Mouse (Mus musculus): ENCODE measurements around the gene Fbrs. TPM values are rescaled to one million over a fixed set of nuclear protein-coding genes. Genes with fewer than 3 reads are reported as not detected.
"Not testable (repeated sequence)": the region's sequence is repeated elsewhere in the genome, so short reads cannot be mapped to it uniquely, and the experiment has no call there.

Gene Fbrs
- polyA plus RNA-seq, 1 experiment from 2014 or later, result 12.2 TPM

DNA sequence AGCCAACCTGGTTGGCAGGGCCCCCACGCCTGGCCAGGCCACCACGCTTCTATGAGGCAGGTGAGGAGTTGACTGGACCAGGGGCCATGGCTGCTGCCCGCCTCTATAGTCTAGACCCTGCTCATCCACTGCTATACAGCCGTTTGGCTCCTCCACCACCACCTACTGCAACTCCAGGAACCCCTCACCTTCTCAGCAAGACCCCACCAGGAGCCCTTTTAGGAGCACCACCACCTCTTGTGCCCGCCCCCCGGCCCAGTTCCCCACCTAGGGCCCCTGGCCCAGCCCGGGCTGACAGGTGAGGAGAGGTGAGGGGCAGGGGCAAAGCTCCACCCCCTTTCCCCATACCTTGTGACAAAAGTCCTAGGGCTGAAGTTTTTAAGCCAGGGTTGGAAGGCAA, 11.0 kb downstream of the Fbrs start:
- H3K4me3 ChIP-seq (ENCODE audit: low read length), result no peak overlapping the region
- no peak overlapping the region for H3K4me2 ChIP-seq (replicated peaks; ENCODE audit: low read depth, low read length)
- H3K4me1 ChIP-seq (ENCODE audit: insufficient read depth, low read length), result no peaks in the 10 kb centered on the region
- H3K9me3 ChIP-seq (ENCODE audit: low read length), result no peaks in the 10 kb centered on the region
- 91% methylated on average over 7 of the region's 7 CpGs for WGBS
- no peak overlapping the region for H3K9ac ChIP-seq (replicated peaks; ENCODE audit: low read length)
- no peak for ATAC-seq (ENCODE audit: low FRiP score, low TSS enrichment)
- peaks cover 55% of the 10 kb centered on the region for H3K36me3 ChIP-seq (ENCODE audit: insufficient read depth, low read length)
- no peaks in the 10 kb centered on the region for H3K27me3 ChIP-seq (ENCODE audit: insufficient read depth, low read length)
- H3K27ac ChIP-seq (ENCODE audit: low read length), result no peak overlapping the region

DNA sequence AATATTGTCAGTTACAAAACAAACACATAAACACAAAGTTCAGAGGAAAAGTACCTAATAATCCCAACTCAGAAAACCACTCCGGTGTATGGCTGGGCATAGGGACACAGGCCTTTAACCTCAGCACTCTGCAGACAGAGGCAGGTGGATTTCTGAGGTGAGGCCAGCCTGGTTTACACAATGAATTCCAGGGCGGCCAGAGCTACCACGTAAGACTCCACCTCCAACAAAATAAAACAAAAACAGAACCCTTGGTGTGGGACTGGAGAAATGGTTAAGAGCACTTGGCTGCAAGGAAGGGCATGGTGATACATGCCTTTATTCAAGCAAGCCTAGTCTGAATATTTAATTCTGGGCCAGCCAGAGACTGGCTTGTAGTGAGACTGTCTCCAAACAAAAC, 12.8 kb downstream of the Fbrs start:
- no peaks in the 10 kb centered on the region for H3K9me3 ChIP-seq (ENCODE audit: low read length)
- H3K9ac ChIP-seq (replicated peaks; ENCODE audit: low read length), result no peak overlapping the region
- 86% methylated on average over 3 of the region's 3 CpGs for WGBS
- no peak overlapping the region for H3K27ac ChIP-seq (ENCODE audit: low read length)
- no peaks in the 10 kb centered on the region for H3K27me3 ChIP-seq (ENCODE audit: insufficient read depth, low read length)
- no peaks in the 10 kb centered on the region for H3K4me1 ChIP-seq (ENCODE audit: insufficient read depth, low read length)
- no peak overlapping the region for H3K4me3 ChIP-seq (ENCODE audit: low read length)
- H3K36me3 ChIP-seq (ENCODE audit: insufficient read depth, low read length), result peaks cover 45% of the 10 kb centered on the region
- ATAC-seq (ENCODE audit: low FRiP score, low TSS enrichment), result no peak
- H3K4me2 ChIP-seq (replicated peaks; ENCODE audit: low read depth, low read length), result no peak overlapping the region

DNA sequence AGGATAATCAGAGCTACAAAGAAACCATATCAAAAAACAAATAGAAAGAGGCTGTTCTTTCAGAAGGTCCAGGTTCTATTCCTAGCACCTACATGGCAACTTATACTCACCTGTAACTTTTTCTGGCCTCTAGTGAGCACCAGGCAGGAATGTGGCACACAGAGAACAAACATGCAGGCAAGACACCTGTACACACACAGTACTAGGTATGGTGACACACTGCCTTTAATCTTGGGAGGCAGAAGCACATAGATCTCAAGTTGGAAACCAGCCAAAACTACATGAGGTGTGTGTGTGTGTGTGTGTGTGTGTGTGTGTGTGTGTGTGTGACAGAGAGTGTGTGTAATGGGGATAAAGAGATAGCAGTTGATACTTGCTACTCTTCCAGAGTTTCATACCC, 15.6 kb downstream of the Fbrs start:
- H3K4me1 ChIP-seq (ENCODE audit: insufficient read depth, low read length), result no peaks in the 10 kb centered on the region
- no peak overlapping the region for H3K4me2 ChIP-seq (replicated peaks; ENCODE audit: low read depth, low read length)
- no peak for ATAC-seq (ENCODE audit: low FRiP score, low TSS enrichment)
- H3K27me3 ChIP-seq (ENCODE audit: insufficient read depth, low read length), result no peaks in the 10 kb centered on the region
- peaks cover 20% of the 10 kb centered on the region for H3K36me3 ChIP-seq (ENCODE audit: insufficient read depth, low read length)
- H3K9me3 ChIP-seq (ENCODE audit: low read length), result no peaks in the 10 kb centered on the region
- H3K4me3 ChIP-seq (ENCODE audit: low read length), result no peak overlapping the region
- no peak overlapping the region for H3K27ac ChIP-seq (ENCODE audit: low read length)
- no peak overlapping the region for H3K9ac ChIP-seq (replicated peaks; ENCODE audit: low read length)

DNA sequence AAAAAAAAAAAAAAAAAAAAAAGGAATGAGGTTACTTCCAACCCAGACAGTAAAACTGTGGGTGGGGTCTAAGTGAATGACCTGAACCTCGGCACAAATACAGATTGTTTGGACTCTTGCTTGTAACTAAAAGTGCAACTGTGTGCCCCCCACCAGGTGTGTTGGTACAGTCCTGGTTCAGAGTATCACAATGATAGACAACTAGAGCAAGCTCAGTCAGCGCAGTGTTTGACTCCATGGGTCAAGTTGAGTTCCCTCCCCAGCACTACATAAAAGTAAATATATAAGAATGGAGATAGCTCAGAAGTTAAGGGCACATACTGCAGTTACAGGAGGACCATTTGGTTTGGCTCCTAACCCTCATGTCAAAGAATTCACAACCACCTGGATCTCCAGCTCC, 18.4 kb downstream of the Fbrs start:
- Histone ChIP-seq H3K4me1 (ENCODE audit: insufficient read depth, low read length) (no peaks in the 10 kb centered on the region), H3K36me3 (ENCODE audit: insufficient read depth, low read length) (0 out of 2 replicates have a peak, but pooled peaks cover 2% of the 10 kb centered on the region), H3K27ac (ENCODE audit: low read length) (no peak overlapping the region), H3K9me3 (ENCODE audit: low read length) (no peaks in the 10 kb centered on the region), H3K4me3 (ENCODE audit: low read length) (no peak overlapping the region), H3K27me3 (ENCODE audit: insufficient read depth, low read length) (no peaks in the 10 kb centered on the region), H3K4me2 (replicated peaks; ENCODE audit: low read depth, low read length) (no peak overlapping the region), H3K9ac (replicated peaks; ENCODE audit: low read length) (no peak overlapping the region)
- no peak for ATAC-seq (ENCODE audit: low FRiP score, low TSS enrichment)
- WGBS, result 75% methylated on average over 2 of the region's 2 CpGs

DNA sequence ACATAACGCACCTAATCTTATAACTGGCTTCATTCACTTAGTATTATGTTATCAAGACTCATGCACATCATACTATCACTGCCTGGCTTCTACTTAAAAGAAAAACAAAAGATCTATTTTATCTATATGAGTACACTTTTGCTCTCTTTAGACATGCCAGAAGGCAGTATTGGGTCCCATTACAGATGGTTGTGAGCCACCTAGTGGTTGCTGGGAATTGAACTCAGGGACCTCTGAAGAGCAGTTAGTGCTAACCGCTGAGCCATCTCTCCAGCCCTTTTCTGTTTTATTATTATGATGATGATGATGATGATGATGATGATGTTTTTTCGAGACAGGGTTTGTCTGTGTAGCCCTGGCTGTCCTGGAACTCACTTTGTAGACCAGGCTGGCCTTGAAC, 19.4 kb downstream of the Fbrs start:
- 43% methylated on average over 3 of the region's 3 CpGs for WGBS
- no peaks in the 10 kb centered on the region for H3K27me3 ChIP-seq (ENCODE audit: insufficient read depth, low read length)
- H3K4me2 ChIP-seq (replicated peaks; ENCODE audit: low read depth, low read length), result no peak overlapping the region
- H3K9ac ChIP-seq (replicated peaks; ENCODE audit: low read length), result no peak overlapping the region
- no peaks in the 10 kb centered on the region for H3K4me1 ChIP-seq (ENCODE audit: insufficient read depth, low read length)
- no peak for ATAC-seq (ENCODE audit: low FRiP score, low TSS enrichment)
- H3K36me3 ChIP-seq (ENCODE audit: insufficient read depth, low read length), result no peaks in the 10 kb centered on the region
- no peak overlapping the region for H3K27ac ChIP-seq (ENCODE audit: low read length)
- H3K9me3 ChIP-seq (ENCODE audit: low read length), result no peaks in the 10 kb centered on the region
- H3K4me3 ChIP-seq (ENCODE audit: low read length), result no peak overlapping the region

DNA sequence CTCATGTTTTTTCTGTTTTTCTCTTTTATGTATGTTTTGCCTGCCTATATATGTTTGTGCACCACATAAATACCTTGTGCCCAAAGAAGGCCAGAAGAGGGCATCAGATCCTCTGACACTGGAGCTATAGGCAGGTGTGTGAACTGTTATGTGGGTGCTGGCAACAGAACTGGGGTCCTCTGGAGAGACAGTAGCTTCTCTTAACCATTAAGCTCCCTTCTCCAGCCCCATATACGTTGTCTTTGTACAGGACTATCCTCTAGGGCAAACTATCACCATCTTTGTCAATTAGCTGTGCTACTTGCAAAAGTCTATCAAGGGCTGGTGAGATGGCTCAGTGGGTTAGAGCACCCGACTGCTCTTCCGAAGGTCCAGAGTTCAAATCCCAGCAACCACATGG, 29.3 kb downstream of the Fbrs start:
- peaks cover 10% of the 10 kb centered on the region for H3K4me1 ChIP-seq (ENCODE audit: insufficient read depth, low read length)
- no peak for ATAC-seq (ENCODE audit: low FRiP score, low TSS enrichment)
- WGBS, result 98% methylated on average over 3 of the region's 3 CpGs
- H3K4me2 ChIP-seq (replicated peaks; ENCODE audit: low read depth, low read length), result no peak overlapping the region
- no peaks in the 10 kb centered on the region for H3K36me3 ChIP-seq (ENCODE audit: insufficient read depth, low read length)
- no peak overlapping the region for H3K4me3 ChIP-seq (ENCODE audit: low read length)
- H3K27me3 ChIP-seq (ENCODE audit: insufficient read depth, low read length), result no peaks in the 10 kb centered on the region
- H3K27ac ChIP-seq (ENCODE audit: low read length), result no peak overlapping the region
- H3K9me3 ChIP-seq (ENCODE audit: low read length), result 0 out of 2 replicates have a peak, but pooled peaks cover 3% of the 10 kb centered on the region
- H3K9ac ChIP-seq (replicated peaks; ENCODE audit: low read length), result no peak overlapping the region

DNA sequence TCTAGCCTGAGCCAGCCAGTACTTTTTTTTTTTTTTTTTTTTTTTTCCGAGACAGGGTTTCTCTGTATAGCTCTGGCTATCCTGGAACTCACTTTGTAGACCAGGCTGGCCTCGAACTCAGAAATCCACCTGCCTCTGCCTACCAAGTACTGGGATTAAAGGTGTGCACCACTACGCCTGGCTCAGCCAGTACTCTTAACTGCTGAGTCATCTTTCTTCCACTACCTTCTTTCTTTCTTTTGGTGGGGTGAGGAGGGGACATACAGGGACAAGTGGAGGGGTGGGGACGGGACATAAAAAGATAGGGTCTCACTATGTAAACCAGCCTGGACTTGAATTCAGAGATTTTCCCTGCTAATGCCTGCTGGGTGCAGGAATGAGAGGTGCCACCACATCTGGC, 30.8 kb downstream of the Fbrs start:
- H3K27me3 ChIP-seq (ENCODE audit: insufficient read depth, low read length); H3K4me3 ChIP-seq (ENCODE audit: low read length); H3K9ac ChIP-seq (replicated peaks; ENCODE audit: low read length); H3K27ac ChIP-seq (ENCODE audit: low read length); H3K9me3 ChIP-seq (ENCODE audit: low read length); H3K36me3 ChIP-seq (ENCODE audit: insufficient read depth, low read length); H3K4me2 ChIP-seq (replicated peaks; ENCODE audit: low read depth, low read length); ATAC-seq (ENCODE audit: low FRiP score, low TSS enrichment): not testable (repeated sequence)
- 97% methylated on average over 3 of the region's 4 CpGs for WGBS
- peaks cover 20% of the 10 kb centered on the region for H3K4me1 ChIP-seq (ENCODE audit: insufficient read depth, low read length)

DNA sequence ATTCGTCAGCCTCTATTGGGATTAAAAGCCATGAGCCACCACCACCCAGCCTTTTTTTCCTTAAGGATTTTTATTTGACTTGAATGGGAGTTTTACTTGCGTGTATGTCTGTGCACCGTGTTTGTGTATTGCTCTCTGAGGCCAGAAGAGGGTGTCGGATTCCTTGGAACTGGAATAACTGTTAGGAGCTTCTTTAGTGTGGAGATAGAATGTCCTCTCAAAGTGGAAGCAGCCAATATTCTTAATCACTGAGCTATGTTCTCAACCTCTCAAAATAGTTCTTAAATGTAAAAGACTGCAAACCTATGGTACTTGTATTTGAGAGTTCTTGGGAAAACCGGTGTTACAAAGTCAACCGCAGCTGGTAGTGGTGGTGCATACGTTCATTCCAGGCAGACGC, 32.2 kb downstream of the Fbrs start:
- Histone ChIP-seq H3K27ac (ENCODE audit: low read length) (peak overlapping the region; percentile 99), H3K9ac (replicated peaks; ENCODE audit: low read length) (peak overlapping the region; percentile 97), H3K27me3 (ENCODE audit: insufficient read depth, low read length) (no peaks in the 10 kb centered on the region), H3K4me2 (replicated peaks; ENCODE audit: low read depth, low read length) (peak overlapping the region; percentile 54), H3K4me1 (ENCODE audit: insufficient read depth, low read length) (peaks cover 20% of the 10 kb centered on the region), H3K9me3 (ENCODE audit: low read length) (0 out of 2 replicates have a peak, but pooled peaks cover 3% of the 10 kb centered on the region), H3K36me3 (ENCODE audit: insufficient read depth, low read length) (peaks cover 7% of the 10 kb centered on the region; the same call in 1 of the 2 replicates), H3K4me3 (ENCODE audit: low read length) (peak overlapping the region; percentile 92)
- no peak for ATAC-seq (ENCODE audit: low FRiP score, low TSS enrichment)
- 25% methylated on average over 8 of the region's 8 CpGs for WGBS

DNA sequence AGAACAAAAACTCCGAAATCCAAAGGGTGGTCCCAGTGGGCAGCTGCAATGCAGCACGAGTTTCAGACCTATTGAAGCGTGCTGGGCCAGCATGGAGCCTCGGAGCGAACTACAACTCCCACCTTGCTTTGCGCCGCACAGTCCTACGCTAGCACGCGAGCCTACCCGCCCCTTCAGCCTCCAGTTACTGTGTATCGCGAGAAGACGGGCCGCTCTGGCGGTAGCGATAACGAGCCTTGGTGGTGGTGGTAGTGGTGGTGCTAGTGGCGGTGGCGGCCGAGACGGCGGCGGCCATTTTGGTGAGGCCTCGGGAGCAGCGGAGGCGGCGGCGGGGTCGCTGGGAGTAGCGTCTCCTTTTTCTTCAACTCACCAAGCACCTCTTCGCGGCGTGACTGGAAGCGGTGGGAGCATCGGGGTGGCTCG, 32.8 kb downstream of the Fbrs start, which contains the start of gene Srcap:
Gene Srcap (plus strand): TSS at position 176 of the 423 bp plus-strand sequence.
- no peaks in the 10 kb centered on the region for H3K27me3 ChIP-seq (ENCODE audit: insufficient read depth, low read length)
- H3K4me3 ChIP-seq (ENCODE audit: low read length), result peak within 1 kb of the TSS; percentile 92
- peaks cover 20% of the 10 kb centered on the region for H3K4me1 ChIP-seq (ENCODE audit: insufficient read depth, low read length)
- H3K9ac ChIP-seq (replicated peaks; ENCODE audit: low read length), result peak within 1 kb of the TSS; percentile 97
- peak within 1 kb of the TSS; percentile 99 for H3K27ac ChIP-seq (ENCODE audit: low read length)
- H3K4me2 ChIP-seq (replicated peaks; ENCODE audit: low read depth, low read length), result peak within 1 kb of the TSS; percentile 54
- WGBS, result under 1% methylated on average over 37 of the region's 37 CpGs
- peak; percentile 99 for ATAC-seq (ENCODE audit: low FRiP score, low TSS enrichment)
- H3K36me3 ChIP-seq (ENCODE audit: insufficient read depth, low read length), result peaks cover 12% of the 10 kb centered on the region
- 0 out of 2 replicates have a peak, but pooled peaks cover 3% of the 10 kb centered on the region for H3K9me3 ChIP-seq (ENCODE audit: low read length)

DNA sequence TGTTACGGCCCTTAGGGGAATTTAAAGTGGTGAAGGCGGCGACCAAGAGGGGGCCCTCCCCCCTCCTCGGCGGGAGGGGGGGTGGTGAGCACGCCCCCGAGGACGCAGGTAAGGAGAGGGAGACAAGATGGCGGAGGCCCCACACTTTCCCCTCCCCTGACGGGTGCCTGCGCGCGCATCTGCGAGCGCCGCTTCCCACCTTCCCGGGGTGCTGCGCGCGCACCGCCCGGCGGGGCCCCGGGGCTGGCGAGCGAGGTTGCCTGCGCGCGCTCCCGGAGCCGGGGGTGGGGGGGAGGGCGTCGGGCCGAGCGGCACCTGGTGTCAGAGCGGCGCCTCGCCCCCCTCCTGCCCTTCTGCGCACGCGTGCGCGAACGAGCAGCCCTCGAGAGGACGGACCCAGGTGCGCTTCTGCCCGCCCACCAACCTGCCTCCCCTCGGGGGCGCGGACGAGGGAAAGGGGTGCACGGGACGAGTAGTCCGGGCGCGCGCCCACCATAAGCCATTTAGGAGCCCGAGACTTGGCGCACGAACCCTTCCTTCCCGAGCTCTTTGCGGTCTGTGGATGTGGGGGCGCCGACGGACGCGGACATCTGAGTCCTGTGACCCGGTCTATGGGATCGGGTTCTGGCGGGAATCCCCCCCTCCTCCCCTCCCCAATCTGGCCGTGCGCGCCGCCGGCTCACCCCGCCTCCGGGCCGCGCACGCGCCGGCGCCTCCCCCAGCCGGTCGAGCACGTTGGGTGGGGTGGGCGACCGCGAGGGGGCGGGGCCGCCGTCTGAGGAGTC, 33.4 kb downstream of the Fbrs start:
- peak; percentile 85 for ATAC-seq (ENCODE audit: low FRiP score, low TSS enrichment)
- under 1% methylated on average over 57 of the region's 93 CpGs for WGBS

More for the DNA sequence above, 33.4 kb downstream of the Fbrs start:
- peak overlapping the region; percentile 54 for H3K4me2 ChIP-seq (replicated peaks; ENCODE audit: low read depth, low read length)
- peak overlapping the region; percentile 99 for H3K27ac ChIP-seq (ENCODE audit: low read length)
- H3K36me3 ChIP-seq (ENCODE audit: insufficient read depth, low read length), result peaks cover 17% of the 10 kb centered on the region
- peak overlapping the region; percentile 92 for H3K4me3 ChIP-seq (ENCODE audit: low read length)
- H3K9ac ChIP-seq (replicated peaks; ENCODE audit: low read length), result peak overlapping the region; percentile 97
- peaks cover 20% of the 10 kb centered on the region for H3K4me1 ChIP-seq (ENCODE audit: insufficient read depth, low read length)
- no peaks in the 10 kb centered on the region for H3K27me3 ChIP-seq (ENCODE audit: insufficient read depth, low read length)
- 0 out of 2 replicates have a peak, but pooled peaks cover 3% of the 10 kb centered on the region for H3K9me3 ChIP-seq (ENCODE audit: low read length)

Data from kidney, embryonic 16.5 days (tissue).